Mouse (Mus musculus) midbrain, embryonic 16.5 days (tissue): ENCODE data around the gene Ptpre. TPM values are rescaled to one million over a fixed set of nuclear protein-coding genes. Genes with fewer than 3 reads are reported as not detected.

Experiments used
- ATAC-seq: fragments of 200-750 bp; cut with Nextera tagmentation; 2 replicates; pipeline ENCODE4 v1.8.0; 2017; ENCODE audit warnings: moderate TSS enrichment
- H3K27ac ChIP-seq: fragments of 300-500 bp; sonication (generic); 2 replicates; pipeline ENCODE4 v1.5.1; 2014; ENCODE audit warnings: mild to moderate bottlenecking, low read length, mixed read lengths
- H3K27me3 ChIP-seq: fragments of 300-500 bp; sonication (generic); 2 replicates; pipeline ENCODE4 v1.6.1; 2014; ENCODE audit warnings: low read depth, low read length, mixed read lengths; ENCODE audit not compliant: control insufficient read depth, insufficient read depth
- H3K36me3 ChIP-seq: fragments of 300-500 bp; sonication (generic); 2 replicates; pipeline ENCODE4 v1.6.1; 2014; ENCODE audit warnings: mild to moderate bottlenecking, low read length, moderate library complexity, mixed read lengths; ENCODE audit not compliant: control insufficient read depth, insufficient read depth
- H3K4me1 ChIP-seq: fragments of 300-500 bp; sonication (generic); 2 replicates; pipeline ENCODE4 v1.6.1; 2014; ENCODE audit warnings: mild to moderate bottlenecking, low read length, mixed read lengths; ENCODE audit not compliant: control insufficient read depth, insufficient read depth
- H3K4me2 ChIP-seq: fragments of 300-500 bp; sonication (generic); 2 replicates; pipeline ENCODE4 v1.6.1; 2014; ENCODE audit warnings: mild to moderate bottlenecking, low read length, mixed read lengths
- H3K4me3 ChIP-seq: fragments of 300-500 bp; sonication (generic); 2 replicates; pipeline ENCODE4 v1.5.1; 2014; ENCODE audit warnings: low read depth, mild to moderate bottlenecking, low read length, moderate library complexity, mixed read lengths
- H3K9ac ChIP-seq: fragments of 300-500 bp; sonication (generic); 2 replicates; pipeline ENCODE4 v1.6.1; 2014; ENCODE audit warnings: low read depth, low read length, mixed read lengths
- H3K9me3 ChIP-seq: fragments of 300-500 bp; sonication (generic); replicated peaks from 2 replicates; pipeline ENCODE4 v1.6.1; 2014; ENCODE audit warnings: mild to moderate bottlenecking, low read length, mixed read lengths; ENCODE audit not compliant: control insufficient read depth, poor library complexity, severe bottlenecking
- WGBS: fragments of 180-500 bp; shearing (Covaris S2); extraction: QIAGEN DNeasy Blood & Tissue Kit; methylation state at CpG from one replicate; pipeline ENCODE4 v1.1.7; 2014; 5-methylcytosine and 5-hydroxymethylcytosine counted together
- polyA plus RNA-seq: library from polyadenylated mRNA; unstranded; fragments of >200 nt; fragmentation: Nextera tagmentation; extraction: Ambion mirVana; gene quantifications from 2 replicates; pipeline ENCODE4 v1.2.1, GENCODE M21; 2015

Gene Ptpre
- polyA plus RNA-seq, 1 experiment from 2014 or later, result 7.6 TPM

GRCm38 (mm10) chr7:135593825-135594224, 56.5 kb downstream of the Ptpre start:
- Histone ChIP-seq H3K4me2 (no peak overlapping the region), H3K4me3 (no peak overlapping the region), H3K27me3 (no peaks in the 10 kb centered on the region), H3K9me3 (no peaks in the 10 kb centered on the region), H3K36me3 (no peaks in the 10 kb centered on the region), H3K27ac (no peak overlapping the region), H3K9ac (no peak overlapping the region), H3K4me1 (peaks cover 2% of the 10 kb centered on the region; the same call in 1 of the 2 replicates)
- ATAC-seq, result no peak
- 92% methylated on average over 3 of the region's 3 CpGs for WGBS

GRCm38 (mm10) chr7:135594676-135595075, 57.4 kb downstream of the Ptpre start:
- H3K9ac ChIP-seq, result no peak overlapping the region
- H3K4me1 ChIP-seq, result peaks cover 2% of the 10 kb centered on the region; the same call in 1 of the 2 replicates
- no peak overlapping the region for H3K4me3 ChIP-seq
- 78% methylated on average over 7 of the region's 7 CpGs for WGBS
- H3K27ac ChIP-seq, result no peak overlapping the region
- no peaks in the 10 kb centered on the region for H3K27me3 ChIP-seq
- ATAC-seq, result no peak
- H3K9me3 ChIP-seq, result no peaks in the 10 kb centered on the region
- H3K36me3 ChIP-seq, result no peaks in the 10 kb centered on the region
- H3K4me2 ChIP-seq, result no peak overlapping the region

GRCm38 (mm10) chr7:135595640-135596174, 58.4 kb downstream of the Ptpre start:
- Histone ChIP-seq H3K27ac (no peak overlapping the region), H3K36me3 (no peaks in the 10 kb centered on the region), H3K4me2 (no peak overlapping the region), H3K27me3 (no peaks in the 10 kb centered on the region), H3K4me1 (peaks cover 2% of the 10 kb centered on the region; the same call in 1 of the 2 replicates), H3K4me3 (no peak overlapping the region), H3K9me3 (no peaks in the 10 kb centered on the region), H3K9ac (no peak overlapping the region)
- ATAC-seq, result no peak
- WGBS, result 63% methylated on average over 5 of the region's 5 CpGs

- no peaks in the 10 kb centered on the region for H3K9me3 ChIP-seq
- H3K27me3 ChIP-seq, result no peaks in the 10 kb centered on the region
- no peak overlapping the region for H3K4me3 ChIP-seq
- H3K36me3 ChIP-seq, result no peaks in the 10 kb centered on the region
- WGBS, result 62% methylated on average over 9 of the region's 9 CpGs
- no peak overlapping the region for H3K4me2 ChIP-seq
- no peak for ATAC-seq
- peaks cover 2% of the 10 kb centered on the region; the same call in 1 of the 2 replicates for H3K4me1 ChIP-seq
- no peak overlapping the region for H3K9ac ChIP-seq
- H3K27ac ChIP-seq, result no peak overlapping the region
Measured at GRCm38 (mm10) chr7:135597006-135597405, 59.7 kb downstream of the Ptpre start.

- Histone ChIP-seq H3K4me3 (no peak overlapping the region), H3K27ac (no peak overlapping the region), H3K27me3 (no peaks in the 10 kb centered on the region), H3K9me3 (no peaks in the 10 kb centered on the region), H3K4me2 (no peak overlapping the region), H3K9ac (no peak overlapping the region), H3K4me1 (peaks cover 2% of the 10 kb centered on the region; the same call in 1 of the 2 replicates), H3K36me3 (no peaks in the 10 kb centered on the region)
- 68% methylated on average over 12 of the region's 12 CpGs for WGBS
- ATAC-seq, result no peak
Measured at GRCm38 (mm10) chr7:135597604-135598289, 60.5 kb downstream of the Ptpre start.

GRCm38 (mm10) chr7:135598303-135598855, 61.1 kb downstream of the Ptpre start:
- no peaks in the 10 kb centered on the region for H3K9me3 ChIP-seq
- no peaks in the 10 kb centered on the region for H3K36me3 ChIP-seq
- no peak overlapping the region for H3K27ac ChIP-seq
- H3K27me3 ChIP-seq, result no peaks in the 10 kb centered on the region
- H3K9ac ChIP-seq, result no peak overlapping the region
- 77% methylated on average over 7 of the region's 7 CpGs for WGBS
- H3K4me2 ChIP-seq, result no peak overlapping the region
- H3K4me3 ChIP-seq, result no peak overlapping the region
- no peak for ATAC-seq
- H3K4me1 ChIP-seq, result peaks cover 2% of the 10 kb centered on the region; the same call in 1 of the 2 replicates

- WGBS, result 87% methylated on average over 3 of the region's 3 CpGs
- H3K36me3 ChIP-seq, result no peaks in the 10 kb centered on the region
- no peak overlapping the region for H3K4me3 ChIP-seq
- ATAC-seq, result no peak
- no peak overlapping the region for H3K4me2 ChIP-seq
- peaks cover 2% of the 10 kb centered on the region; the same call in 1 of the 2 replicates for H3K4me1 ChIP-seq
- H3K27me3 ChIP-seq, result no peaks in the 10 kb centered on the region
- no peak overlapping the region for H3K27ac ChIP-seq
- H3K9me3 ChIP-seq, result no peaks in the 10 kb centered on the region
- no peak overlapping the region for H3K9ac ChIP-seq
Measured at GRCm38 (mm10) chr7:135600076-135600475, 62.8 kb downstream of the Ptpre start.

GRCm38 (mm10) chr7:135601607-135602006, 64.3 kb downstream of the Ptpre start:
- no peaks in the 10 kb centered on the region for H3K9me3 ChIP-seq
- no peak overlapping the region for H3K9ac ChIP-seq
- no peaks in the 10 kb centered on the region for H3K27me3 ChIP-seq
- peaks cover 2% of the 10 kb centered on the region; the same call in 1 of the 2 replicates for H3K4me1 ChIP-seq
- no peak overlapping the region for H3K4me3 ChIP-seq
- 80% methylated on average over 8 of the region's 8 CpGs for WGBS
- H3K36me3 ChIP-seq, result no peaks in the 10 kb centered on the region
- ATAC-seq, result no peak
- no peak overlapping the region for H3K4me2 ChIP-seq
- H3K27ac ChIP-seq, result no peak overlapping the region

- H3K36me3 ChIP-seq, result no peaks in the 10 kb centered on the region
- no peak overlapping the region for H3K4me2 ChIP-seq
- H3K4me1 ChIP-seq, result no peaks in the 10 kb centered on the region
- no peaks in the 10 kb centered on the region for H3K9me3 ChIP-seq
- no peak overlapping the region for H3K9ac ChIP-seq
- no peak overlapping the region for H3K4me3 ChIP-seq
- no peak overlapping the region for H3K27ac ChIP-seq
- H3K27me3 ChIP-seq, result no peaks in the 10 kb centered on the region
- no peak for ATAC-seq
- WGBS, result 90% methylated on average over 6 of the region's 6 CpGs
Measured at GRCm38 (mm10) chr7:135602265-135602664, 65.0 kb downstream of the Ptpre start.
